Mouse (Mus musculus) kidney, adult 2 months (tissue): Measurements from ENCODE around the gene Lmln. TPM values are rescaled to one million over a fixed set of nuclear protein-coding genes. Genes with fewer than 3 reads are reported as not detected.
"Not testable (repeated sequence)": the region's sequence is repeated elsewhere in the genome, so short reads cannot be mapped to it uniquely, and the experiment has no call there.

ENCODE experiments used
- DNase-seq: peaks from one replicate; pipeline ENCODE4 v3.0.0; 2021
- H3K27ac ChIP-seq: fragments of 200-500 bp; 2 replicates; pipeline ENCODE4 v1.5.1; 2012; ENCODE audit warnings: low read depth, low read length, control low read depth, inconsistent platforms; ENCODE audit not compliant: insufficient read depth
- H3K27me3 ChIP-seq: fragments of 200-500 bp; replicated peaks from 2 replicates; pipeline ENCODE4 v1.6.1; 2012; ENCODE audit warnings: mild to moderate bottlenecking, moderate library complexity, low read length, inconsistent platforms; ENCODE audit not compliant: control insufficient read depth, insufficient read depth
- H3K36me3 ChIP-seq: fragments of 200-500 bp; 2 replicates; pipeline ENCODE4 v1.6.1; 2012; ENCODE audit warnings: mild to moderate bottlenecking, moderate library complexity, low read length, inconsistent platforms; ENCODE audit not compliant: control insufficient read depth, insufficient read depth
- H3K4me1 ChIP-seq: fragments of 200-500 bp; 2 replicates; pipeline ENCODE4 v1.6.1; 2011; ENCODE audit warnings: low read length; ENCODE audit not compliant: control insufficient read depth, insufficient read depth
- H3K4me3 ChIP-seq: fragments of 200-500 bp; 2 replicates; pipeline ENCODE4 v1.5.1; 2011; ENCODE audit warnings: mild to moderate bottlenecking, low read depth, low read length, control low read depth; ENCODE audit not compliant: insufficient read depth
- CTCF ChIP-seq: fragments of 200-500 bp; conservative IDR thresholded peaks from 2 replicates; pipeline ENCODE4 v1.5.1; 2011; ENCODE audit warnings: low read depth, mild to moderate bottlenecking, control low read depth, low read length, moderate library complexity, mixed read lengths; ENCODE audit not compliant: insufficient read depth, insufficient read length
- POLR2A ChIP-seq: fragments of 200-500 bp; IDR thresholded peaks from one replicate; pipeline ENCODE4 v1.6.1; 2011; ENCODE audit warnings: low read depth, low read length, control low read depth
- WGBS: fragments of 180-500 bp; shearing (Covaris S2); methylation state at CpG from one replicate; pipeline ENCODE4 v1.1.7; 2018; 5-methylcytosine and 5-hydroxymethylcytosine counted together
- polyA plus RNA-seq: library from polyadenylated mRNA; depleted of rRNA; stranded (reverse); fragments of >200 nt; gene quantifications from 2 replicates; pipeline ENCODE4 v1.2.3, GENCODE M21; 2012

Lmln gene
- polyA plus RNA-seq, 1 experiment = 3.1 TPM

DNA sequence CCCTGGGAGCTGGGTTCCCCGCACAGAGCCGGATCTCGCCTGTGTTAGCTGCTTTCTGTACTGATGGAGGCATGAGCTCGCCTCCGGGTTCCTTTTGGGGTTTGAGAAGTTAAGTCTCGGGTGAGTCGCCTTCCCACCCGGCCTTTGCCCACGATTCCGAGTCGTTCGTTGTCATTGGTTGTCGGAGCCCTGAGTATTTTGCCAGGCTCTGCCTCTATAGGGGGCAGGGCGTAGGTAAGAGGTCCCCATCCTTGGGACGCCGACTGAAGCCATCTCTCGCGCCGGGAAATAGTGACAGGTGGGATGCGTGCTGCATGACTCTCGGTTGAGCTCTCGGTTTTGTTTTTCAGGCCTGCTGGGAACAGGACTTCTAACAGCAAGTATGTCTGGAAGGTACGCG lies 5.5 kb upstream of the Lmln start:
- H3K27me3 ChIP-seq = no peaks in the 10 kb centered on the region
- H3K36me3 ChIP-seq = peaks cover 3% of the 10 kb centered on the region
- DNase-seq = peak; percentile 59
- H3K4me3 ChIP-seq = peak overlapping the region; percentile 77
- TF ChIP-seq POLR2A (no peak), CTCF (no peak)
- peak overlapping the region; percentile 79 for H3K27ac ChIP-seq
- peaks cover 10% of the 10 kb centered on the region for H3K4me1 ChIP-seq
- WGBS = under 1% methylated on average over 24 of the region's 24 CpGs

DNA sequence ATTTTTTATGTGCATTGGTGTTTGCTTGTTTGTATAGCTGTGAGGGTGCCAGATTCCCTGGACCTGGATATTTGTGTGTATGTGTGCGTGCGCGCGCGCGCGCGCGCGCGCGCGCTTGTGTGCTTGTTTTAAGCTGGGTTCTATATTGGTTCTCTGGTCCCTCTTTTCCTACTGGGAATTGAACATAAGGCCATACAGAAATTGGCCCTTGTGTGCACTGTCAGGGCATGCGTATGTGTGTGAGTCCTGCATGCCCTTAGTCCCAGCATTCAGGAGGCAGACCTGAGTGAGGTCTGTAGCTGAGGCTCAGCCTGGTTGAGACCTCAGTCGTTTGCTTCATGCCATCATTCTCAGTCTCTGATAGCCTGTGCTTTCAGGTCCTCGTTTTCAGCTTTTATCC lies 4.3 kb upstream of the Lmln start:
- TF ChIP-seq CTCF = no peak
- no peak for DNase-seq
- Histone ChIP-seq H3K4me1 (peaks cover 10% of the 10 kb centered on the region), H3K27me3 (no peaks in the 10 kb centered on the region), H3K4me3 (peak overlapping the region; percentile 30; the same call in 1 of the 2 replicates), H3K36me3 (peaks cover 3% of the 10 kb centered on the region), H3K27ac (peak overlapping the region; percentile 87)
- 86% methylated on average over 16 of the region's 16 CpGs for WGBS

DNA sequence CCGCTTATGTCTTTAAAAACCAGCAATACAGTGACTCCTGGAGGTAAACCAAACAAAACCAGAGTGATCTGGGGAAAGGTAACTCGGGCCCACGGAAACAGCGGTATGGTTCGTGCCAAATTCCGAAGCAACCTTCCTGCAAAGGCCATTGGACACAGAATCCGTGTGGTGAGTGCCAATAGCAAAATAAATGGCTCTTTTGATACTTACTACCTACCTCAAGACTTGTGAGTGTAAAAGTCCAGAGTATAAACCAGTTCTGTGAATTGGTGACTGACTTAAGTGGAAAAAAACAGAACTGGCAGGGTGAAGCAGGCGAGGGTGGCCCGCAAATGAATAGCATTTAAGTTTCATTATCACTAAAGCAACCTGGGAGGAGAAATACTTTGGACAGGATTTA lies 3.7 kb upstream of the Lmln start:
- WGBS = 29% methylated on average over 9 of the region's 9 CpGs
- H3K27ac ChIP-seq = peak overlapping the region; percentile 87
- peak; percentile 69 for DNase-seq

DNA sequence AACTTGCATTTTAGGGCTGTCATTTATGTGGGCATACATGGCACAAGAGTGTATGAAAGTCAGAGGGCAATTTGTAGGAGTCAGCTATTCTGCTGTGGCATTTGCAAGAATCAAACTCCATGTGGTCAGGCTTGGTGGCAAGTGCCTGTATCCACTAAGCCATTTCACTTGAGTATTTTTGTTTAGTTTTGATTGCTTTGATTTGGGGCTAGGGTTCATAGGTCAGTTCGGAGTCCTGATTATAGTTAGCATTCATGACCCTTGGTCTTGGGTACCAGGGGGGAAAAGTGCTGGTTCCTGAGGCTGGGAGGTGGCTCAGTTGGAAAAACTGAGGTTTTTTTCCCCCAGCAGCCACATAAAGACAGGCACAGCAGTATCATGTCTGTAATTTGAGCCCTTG lies 2.9 kb upstream of the Lmln start:
- DNase-seq = peak; percentile 36
- Histone ChIP-seq H3K27ac (peak overlapping the region; percentile 82), H3K27me3 (no peaks in the 10 kb centered on the region), H3K4me3 (no peak overlapping the region), H3K4me1 (peaks cover 19% of the 10 kb centered on the region), H3K36me3 (peaks cover 3% of the 10 kb centered on the region)
- TF ChIP-seq POLR2A (no peak), CTCF (no peak)
- WGBS = 45% methylated on average over 1 of the region's 1 CpGs

More for the DNA sequence above, 3.7 kb upstream of the Lmln start:
- H3K4me1 ChIP-seq = peaks cover 16% of the 10 kb centered on the region
- H3K4me3 ChIP-seq, H3K27me3 ChIP-seq, H3K36me3 ChIP-seq: not testable (repeated sequence)

DNA sequence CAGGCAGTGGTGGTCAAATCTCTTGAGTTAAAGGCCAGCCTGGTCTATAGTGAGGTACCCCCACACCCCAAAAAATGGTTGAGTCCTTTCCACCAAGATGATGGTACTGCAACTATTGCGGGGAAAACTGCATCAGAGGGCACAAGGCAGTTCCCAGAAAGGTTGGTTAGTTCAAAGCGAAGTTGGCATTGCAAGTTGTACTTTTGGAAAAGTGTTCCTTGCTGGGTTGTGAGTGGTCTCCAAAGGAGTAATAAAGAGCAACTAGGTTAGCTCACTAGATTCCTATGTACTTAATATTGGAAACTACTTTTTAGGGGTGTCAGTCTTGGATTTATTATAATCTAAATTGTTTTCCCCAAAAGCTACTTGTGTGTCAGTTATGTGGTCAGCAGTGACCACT lies 1.4 kb upstream of the Lmln start:
- TF ChIP-seq CTCF (no peak), POLR2A (no peak)
- no peaks in the 10 kb centered on the region for H3K27me3 ChIP-seq

GRCm38 (mm10) chr16:33061400-33061799 lies 921 bp upstream of the Lmln start:
- no peak for TF ChIP-seq CTCF
- TF ChIP-seq POLR2A = no peak
- no peaks in the 10 kb centered on the region for H3K27me3 ChIP-seq
- peaks cover 3% of the 10 kb centered on the region for H3K36me3 ChIP-seq
- no peak for DNase-seq
- peaks cover 19% of the 10 kb centered on the region for H3K4me1 ChIP-seq
- H3K27ac ChIP-seq = peak overlapping the region; percentile 88; the same call in 1 of the 2 replicates
- H3K4me3 ChIP-seq = no peak overlapping the region
- 57% methylated on average over 11 of the region's 11 CpGs for whole genome bisulfite sequencing

More for the DNA sequence above, 1.4 kb upstream of the Lmln start:
- no peak overlapping the region for H3K27ac ChIP-seq
- H3K4me3 ChIP-seq = no peak overlapping the region
- H3K36me3 ChIP-seq = peaks cover 3% of the 10 kb centered on the region
- no peak for DNase-seq
- WGBS = 88% methylated on average over 2 of the region's 2 CpGs
- H3K4me1 ChIP-seq = peaks cover 19% of the 10 kb centered on the region

DNA sequence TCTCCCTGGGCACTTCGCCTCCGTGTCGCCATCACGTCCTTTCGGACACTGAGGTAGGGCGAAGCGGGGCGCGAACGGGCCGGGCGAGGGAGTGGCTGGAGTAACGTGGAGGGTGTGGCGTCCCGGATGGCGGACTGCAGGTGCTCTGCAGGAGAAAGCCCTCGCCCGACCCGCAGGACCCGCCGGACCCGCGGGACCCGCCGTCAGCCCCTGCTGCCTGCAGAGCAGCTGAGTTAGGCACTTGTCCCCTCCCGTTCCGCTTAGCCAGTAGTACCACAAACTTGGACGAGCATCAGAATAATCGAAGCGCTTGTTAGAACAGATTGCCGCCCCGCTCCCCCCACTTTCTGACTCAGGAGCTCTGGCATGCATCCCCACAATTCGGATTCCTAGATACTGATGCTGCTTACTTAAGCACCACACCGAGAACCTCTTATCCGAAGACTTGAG lies 386 bp downstream of the Lmln start:
- H3K27ac ChIP-seq = 0 out of 2 replicates have a peak overlapping the region, but pooled peaks have one; percentile 1

GRCm38 (mm10) chr16:33063267-33063666 lies 946 bp downstream of the Lmln start:
- peaks cover 3% of the 10 kb centered on the region for H3K36me3 ChIP-seq
- H3K4me3 ChIP-seq = peak overlapping the region; percentile 68
- WGBS = 13% methylated on average over 7 of the region's 7 CpGs
- TF ChIP-seq POLR2A = no peak
- TF ChIP-seq CTCF = no peak
- DNase-seq = peak; percentile 45
- H3K27ac ChIP-seq = no peak overlapping the region
- H3K27me3 ChIP-seq = no peaks in the 10 kb centered on the region
- peaks cover 16% of the 10 kb centered on the region for H3K4me1 ChIP-seq

More for the DNA sequence above, 386 bp downstream of the Lmln start:
- Histone ChIP-seq H3K36me3 (peaks cover 3% of the 10 kb centered on the region), H3K4me1 (peaks cover 19% of the 10 kb centered on the region), H3K4me3 (peak overlapping the region; percentile 68), H3K27me3 (no peaks in the 10 kb centered on the region)
- TF ChIP-seq POLR2A = no peak
- no peak for TF ChIP-seq CTCF
- WGBS = under 1% methylated on average over 35 of the region's 35 CpGs
- DNase-seq = no peak
